In genomic region chr4:139490413-139491055, GRCm38 (mm10) we compare ENCODE assay signal across 9 mouse cellular contexts. TPM values are rescaled to one million over a fixed set of nuclear protein-coding genes. Genes with fewer than 3 reads are reported as not detected.
DNase-seq lines count a peak whose midpoint lies in the region; ATAC-seq and TF ChIP-seq lines count a peak whose summit lies in the region.
"Had no signal": no experiment of that assay in that cellular context is flagged by ENCODE, and none has a peak within 500 bp of the region (broad histone marks: within the 10 kb centered on the region; RNA-seq: fewer than 3 reads in every experiment).

No protein-coding gene starts in this region.

- H3K36me3 ChIP-seq in heart, embryonic 16.5 days (ENCODE audit: control insufficient read depth, insufficient read depth), result peaks cover 39% of the 10 kb centered on the region
- H3K36me3 ChIP-seq in forebrain, embryonic 10.5 days (replicated peaks), result peaks cover 69% of the 10 kb centered on the region

- no peak overlapping the region for H3K9ac ChIP-seq in heart, embryonic 16.5 days (ENCODE audit: low read length)
- H3K9ac ChIP-seq: liver, embryonic 15.5 days had no signal

- no peaks in the 10 kb centered on the region for H3K27me3 ChIP-seq in heart, embryonic 16.5 days (ENCODE audit: control insufficient read depth, insufficient read depth, low read length)
- H3K27me3 ChIP-seq in forebrain, embryonic 10.5 days (ENCODE audit: poor library complexity, severe bottlenecking), result no peaks in the 10 kb centered on the region
- H3K27me3 ChIP-seq: liver, embryonic 15.5 days had no signal

- WGBS in heart, embryonic 16.5 days, result 57% methylated on average over 11 of the region's 11 CpGs
- 90% methylated on average over 11 of the region's 11 CpGs for WGBS in forebrain, embryonic 10.5 days

- no peaks in the 10 kb centered on the region for H3K9me3 ChIP-seq in heart, embryonic 16.5 days (replicated peaks; ENCODE audit: control insufficient read depth, low read length)
- H3K9me3 ChIP-seq in forebrain, embryonic 10.5 days, result no peaks in the 10 kb centered on the region
- H3K9me3 ChIP-seq: liver, embryonic 15.5 days had no signal

- peak overlapping the region; percentile 47 for H3K27ac ChIP-seq in bone marrow macrophage, adult 2 months (ENCODE audit: insufficient read depth, low read depth, low read length)
- H3K27ac ChIP-seq in heart, embryonic 16.5 days (ENCODE audit: low read length), result peak overlapping the region; percentile 41; the same call in 1 of the 2 replicates
- H3K27ac ChIP-seq in forebrain, embryonic 10.5 days, result no peak overlapping the region
- H3K27ac ChIP-seq: liver, embryonic 15.5 days had no signal

- H3K4me1 ChIP-seq in bone marrow macrophage, adult 2 months (ENCODE audit: control insufficient read depth, insufficient read depth, low read length), result peaks cover 49% of the 10 kb centered on the region
- 0 out of 2 replicates have a peak, but pooled peaks cover 6% of the 10 kb centered on the region for H3K4me1 ChIP-seq in heart, embryonic 16.5 days (ENCODE audit: control insufficient read depth, insufficient read depth, low read length)
- peaks cover 11% of the 10 kb centered on the region for H3K4me1 ChIP-seq in forebrain, embryonic 10.5 days

- no peak overlapping the region for H3K4me3 ChIP-seq in bone marrow macrophage, adult 2 months (ENCODE audit: insufficient read depth, low read length)
- no peak overlapping the region for H3K4me3 ChIP-seq in heart, embryonic 16.5 days (ENCODE audit: low read length)
- H3K4me3 ChIP-seq in forebrain, embryonic 10.5 days, result no peak overlapping the region
- H3K4me3 ChIP-seq: liver, embryonic 15.5 days had no signal

- no peak for ATAC-seq in cerebellum, adult (ENCODE audit: insufficient number of reproducible peaks, low FRiP score, low TSS enrichment)
- no peak for ATAC-seq in heart, embryonic 16.5 days (replicated peaks; ENCODE audit: extremely low read depth, insufficient read depth, low FRiP score)

- no peak for TF ChIP-seq POLR2A in bone marrow macrophage, adult 2 months (IDR thresholded peaks at IDR 0.05; ENCODE audit: borderline replicate concordance, low read depth, low read length)

- TF ChIP-seq CTCF in bone marrow macrophage, adult 2 months (IDR thresholded peaks at IDR 0.05; ENCODE audit: low read depth, low read length), result no peak

- DNase-seq in cerebellum, adult 9-11 months, result peak; percentile 49
- DNase-seq in lung, postnatal 14 days, result peak; percentile 60
- no peak for DNase-seq in forebrain, embryonic 10.5 days (ENCODE audit: extremely low spot score, low spot score)
- DNase-seq in spleen, postnatal 14 days (ENCODE audit: low spot score in 2 of 2), result no peak
- no peak for DNase-seq in embryo, embryonic 11 days

- no peak overlapping the region for H3K4me2 ChIP-seq in heart, embryonic 16.5 days (ENCODE audit: low read depth, low read length)
- H3K4me2 ChIP-seq: liver, embryonic 15.5 days had no signal

RNA-seq across cellular contexts. Expression of gene Iffo2, which starts 39.8 kb away (rescaled TPM):
- 9.5 and 10.7 TPM in 2 replicates for polyA plus RNA-seq in bone marrow macrophage, adult 2 months (2012; ENCODE audit: insufficient read depth, insufficient read length, missing spikeins)
- polyA plus RNA-seq in heart, embryonic 16.5 days (2015; fragmentation: Nextera tagmentation; extraction: Ambion mirVana), result 2.4 and 3.3 TPM in 2 replicates
- polyA plus RNA-seq in forebrain, embryonic 10.5 days (2016; fragmentation: Nextera tagmentation; extraction: Ambion mirVana), result 2.3 and 3.0 TPM in 2 replicates

Comparison
In these comparisons a context has a peak if more than half of its experiments do, and no peak if none do; other contexts are left out.
1. DNase-seq: peak in cerebellum, adult 9-11 months (single experiment) and lung, postnatal 14 days (single experiment); none in forebrain, embryonic 10.5 days (single experiment), spleen, postnatal 14 days (0 of 2) and embryo, embryonic 11 days (single experiment).